Mouse (Mus musculus): Measurements from ENCODE around the gene Gm609. TPM values are rescaled to one million over a fixed set of nuclear protein-coding genes. Genes with fewer than 3 reads are reported as not detected.
"Not testable (repeated sequence)": the region's sequence is repeated elsewhere in the genome, so short reads cannot be mapped to it uniquely, and the experiment has no call there.

Gm609 gene
- polyA plus RNA-seq (2012; ENCODE audit: insufficient read depth, insufficient read length, low replicate concordance, missing spikeins): not detected in 2 replicates

- Histone ChIP-seq H3K27ac (ENCODE audit: insufficient read depth, low read depth, low read length) (no peak within 1 kb of the TSS), H3K4me1 (ENCODE audit: control insufficient read depth, insufficient read depth, low read length) (no peaks in the 10 kb centered on the region), H3K4me3 (ENCODE audit: insufficient read depth, low read depth, low read length) (no peak within 1 kb of the TSS)
- TF ChIP-seq CTCF (IDR thresholded peaks at IDR 0.05; ENCODE audit: insufficient read depth, low read depth, low read length) (no peak), POLR2A (IDR thresholded peaks at IDR 0.05; ENCODE audit: insufficient read depth, low read depth, low read length) (no peak)
- 74% methylated on average over 5 of the region's 5 CpGs for WGBS
Observed at GRCm38 (mm10) chr16:45492927-45493326, at the start of gene Gm609. Gene Gm609 (minus strand): TSS chr16:45492969.

GRCm38 (mm10) chr16:45542108-45542507, 49.3 kb upstream of the Gm609 start:
- Histone ChIP-seq H3K4me3 (ENCODE audit: insufficient read depth, low read depth, low read length) (no peak overlapping the region), H3K27ac (ENCODE audit: insufficient read depth, low read depth, low read length) (no peak overlapping the region), H3K4me1 (ENCODE audit: control insufficient read depth, insufficient read depth, low read length) (no peaks in the 10 kb centered on the region)
- TF ChIP-seq POLR2A (IDR thresholded peaks at IDR 0.05; ENCODE audit: insufficient read depth, low read depth, low read length): no peak

GRCm38 (mm10) chr16:45538342-45538741, 45.6 kb upstream of the Gm609 start:
- H3K4me3 ChIP-seq (ENCODE audit: insufficient read depth, low read depth, low read length); H3K4me1 ChIP-seq (ENCODE audit: control insufficient read depth, insufficient read depth, low read length); H3K27ac ChIP-seq (ENCODE audit: insufficient read depth, low read depth, low read length): not testable (repeated sequence)
- 79% methylated on average over 1 of the region's 1 CpGs for WGBS

GRCm38 (mm10) chr16:45535009-45535408, 42.2 kb upstream of the Gm609 start, which contains the start of gene Slc9c1:
Gene Slc9c1 (plus strand): TSS chr16:45535309.
- WGBS: 91% methylated on average over 5 of the region's 5 CpGs
- H3K4me3 ChIP-seq (ENCODE audit: insufficient read depth, low read depth, low read length): no peak within 1 kb of the TSS
- no peak within 1 kb of the TSS for H3K27ac ChIP-seq (ENCODE audit: insufficient read depth, low read depth, low read length)
- H3K4me1 ChIP-seq (ENCODE audit: control insufficient read depth, insufficient read depth, low read length): no peaks in the 10 kb centered on the region
- TF ChIP-seq CTCF (IDR thresholded peaks at IDR 0.05; ENCODE audit: insufficient read depth, low read depth, low read length) (no peak), POLR2A (IDR thresholded peaks at IDR 0.05; ENCODE audit: insufficient read depth, low read depth, low read length) (no peak)

- TF ChIP-seq POLR2A (IDR thresholded peaks at IDR 0.05; ENCODE audit: insufficient read depth, low read depth, low read length) (no peak), CTCF (IDR thresholded peaks at IDR 0.05; ENCODE audit: insufficient read depth, low read depth, low read length) (no peak)
- WGBS: 76% methylated on average over 4 of the region's 4 CpGs
- Histone ChIP-seq H3K4me1 (ENCODE audit: control insufficient read depth, insufficient read depth, low read length) (no peaks in the 10 kb centered on the region), H3K4me3 (ENCODE audit: insufficient read depth, low read depth, low read length) (no peak within 1 kb of the TSS), H3K27ac (ENCODE audit: insufficient read depth, low read depth, low read length) (no peak within 1 kb of the TSS)
Observed at GRCm38 (mm10) chr16:45531950-45532349, 39.2 kb upstream of the Gm609 start, which contains the start of gene Gm17783. Gene Gm17783 (minus strand): TSS chr16:45532050.

- Histone ChIP-seq H3K27ac (ENCODE audit: insufficient read depth, low read depth, low read length) (no peak overlapping the region), H3K4me1 (ENCODE audit: control insufficient read depth, insufficient read depth, low read length) (no peaks in the 10 kb centered on the region), H3K4me3 (ENCODE audit: insufficient read depth, low read depth, low read length) (no peak overlapping the region)
- TF ChIP-seq POLR2A (IDR thresholded peaks at IDR 0.05; ENCODE audit: insufficient read depth, low read depth, low read length): no peak
- TF ChIP-seq CTCF (IDR thresholded peaks at IDR 0.05; ENCODE audit: insufficient read depth, low read depth, low read length): no peak
- 92% methylated on average over 5 of the region's 5 CpGs for WGBS
Observed at GRCm38 (mm10) chr16:45525551-45525950, 32.8 kb upstream of the Gm609 start.

GRCm38 (mm10) chr16:45495326-45495725, 2.6 kb upstream of the Gm609 start:
- TF ChIP-seq CTCF (IDR thresholded peaks at IDR 0.05; ENCODE audit: insufficient read depth, low read depth, low read length) (no peak), POLR2A (IDR thresholded peaks at IDR 0.05; ENCODE audit: insufficient read depth, low read depth, low read length) (no peak)
- H3K4me1 ChIP-seq (ENCODE audit: control insufficient read depth, insufficient read depth, low read length): no peaks in the 10 kb centered on the region
- WGBS: 60% methylated on average over 1 of the region's 1 CpGs
- H3K4me3 ChIP-seq (ENCODE audit: insufficient read depth, low read depth, low read length): no peak overlapping the region
- H3K27ac ChIP-seq (ENCODE audit: insufficient read depth, low read depth, low read length): no peak overlapping the region

- TF ChIP-seq POLR2A (IDR thresholded peaks at IDR 0.05; ENCODE audit: insufficient read depth, low read depth, low read length): no peak
- TF ChIP-seq CTCF (IDR thresholded peaks at IDR 0.05; ENCODE audit: insufficient read depth, low read depth, low read length): no peak
- Histone ChIP-seq H3K4me1 (ENCODE audit: control insufficient read depth, insufficient read depth, low read length) (no peaks in the 10 kb centered on the region), H3K4me3 (ENCODE audit: insufficient read depth, low read depth, low read length) (no peak overlapping the region), H3K27ac (ENCODE audit: insufficient read depth, low read depth, low read length) (no peak overlapping the region)
Observed at GRCm38 (mm10) chr16:45476991-45477390, 15.8 kb downstream of the Gm609 start.

- not testable (repeated sequence) for H3K4me3 ChIP-seq (ENCODE audit: insufficient read depth, low read depth, low read length); H3K4me1 ChIP-seq (ENCODE audit: control insufficient read depth, insufficient read depth, low read length); H3K27ac ChIP-seq (ENCODE audit: insufficient read depth, low read depth, low read length)
- 73% methylated on average over 3 of the region's 3 CpGs for WGBS
Observed at GRCm38 (mm10) chr16:45471836-45472235, 20.9 kb downstream of the Gm609 start.

- H3K4me1 ChIP-seq (ENCODE audit: control insufficient read depth, insufficient read depth, low read length): no peaks in the 10 kb centered on the region
- H3K27ac ChIP-seq (ENCODE audit: insufficient read depth, low read depth, low read length): no peak overlapping the region
- TF ChIP-seq CTCF (IDR thresholded peaks at IDR 0.05; ENCODE audit: insufficient read depth, low read depth, low read length) (no peak), POLR2A (IDR thresholded peaks at IDR 0.05; ENCODE audit: insufficient read depth, low read depth, low read length) (no peak)
- no peak overlapping the region for H3K4me3 ChIP-seq (ENCODE audit: insufficient read depth, low read depth, low read length)
Observed at GRCm38 (mm10) chr16:45454762-45455161, 38.0 kb downstream of the Gm609 start.
